Mouse (Mus musculus) megakaryocyte, embryonic 14.5 days (primary cell): ENCODE data around the gene Kcnh4.

Source experiments
- FLI1 ChIP-seq: IDR thresholded peaks from 2 replicates; pipeline ENCODE4 v1.6.1; 2012; ENCODE audit warnings: low read length, inconsistent platforms, mixed read lengths
- GATA1 ChIP-seq: IDR thresholded peaks from 3 replicates; pipeline ENCODE4 v1.6.1; 2012; ENCODE audit warnings: mixed read lengths, low read length, inconsistent platforms, borderline replicate concordance

GRCm38 (mm10) chr11:100709201-100709810, 50.4 kb downstream of the Kcnh4 start:
- TF ChIP-seq GATA1: no peak
- no peak for TF ChIP-seq FLI1
